Mouse (Mus musculus) naive thymus-derived CD4-positive, alpha-beta T cell, adult 2 months (primary cell): Measurements from ENCODE around the gene Inpp5a.
A peak's percentile ranks its signal among the peaks of the same experiment; 100 is the strongest.
"Not testable (repeated sequence)": the region's sequence is repeated elsewhere in the genome, so short reads cannot be mapped to it uniquely, and the experiment has no call there.

ENCODE experiments used
- DNase-seq: peaks from one replicate; pipeline ENCODE4 v3.0.0-alpha.2; 2011; ENCODE audit warnings: low read depth

Inpp5a gene

DNA sequence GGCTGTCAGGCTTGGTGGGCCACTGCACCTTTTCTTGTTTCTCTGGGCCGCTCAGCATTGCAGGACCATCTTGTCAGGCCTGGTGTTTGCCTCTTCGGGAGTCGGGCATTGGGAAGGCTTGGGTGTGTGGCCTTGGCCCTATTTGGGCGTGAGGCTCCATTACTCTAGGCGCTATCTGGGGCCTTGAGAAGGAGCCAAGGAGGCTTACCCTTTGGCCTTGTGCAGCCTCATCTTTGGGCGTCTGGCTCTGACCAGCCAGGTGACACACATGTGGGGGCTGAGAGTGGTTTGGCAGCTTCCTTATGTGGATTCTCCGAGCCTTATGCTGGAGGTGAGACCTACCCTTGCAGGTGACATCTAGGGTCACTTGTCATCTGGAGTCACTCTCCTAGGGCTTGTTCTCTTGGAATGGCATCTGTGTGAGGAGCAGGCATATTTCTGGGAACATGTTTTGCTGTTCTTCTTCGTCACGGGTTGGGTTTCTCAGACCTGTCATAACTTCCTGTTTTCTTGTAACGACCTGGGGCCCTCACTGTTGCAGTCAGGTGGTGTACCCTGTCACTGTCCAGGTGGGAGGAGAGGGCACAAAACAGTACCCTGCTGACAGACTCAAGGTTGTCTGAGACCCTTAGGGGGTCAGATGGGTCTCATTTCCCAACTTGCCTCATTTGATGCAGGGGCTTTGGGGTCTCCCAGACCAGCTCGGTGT is 11.2 kb downstream of the Inpp5a start:
- peak; percentile 71 for DNase-seq

DNA sequence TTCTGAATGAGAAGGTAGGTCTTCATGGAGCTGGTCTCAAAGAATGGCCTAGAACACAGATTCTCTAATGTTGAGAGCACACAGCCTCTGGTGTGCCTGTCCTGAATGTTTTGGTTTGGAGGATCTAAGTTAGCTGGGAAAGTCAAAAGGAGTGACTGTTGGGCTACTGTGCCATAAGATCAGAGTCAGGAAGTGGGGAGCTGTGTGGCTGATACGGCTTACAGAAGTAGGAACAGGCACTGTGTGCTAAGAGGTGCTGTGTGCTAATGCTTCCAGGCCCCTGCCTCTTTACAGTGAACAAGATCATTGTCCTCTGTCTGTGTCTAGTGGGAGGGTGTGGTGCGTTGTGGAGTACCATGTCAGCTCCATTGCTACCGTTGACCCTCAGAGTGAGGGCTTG is 12.0 kb downstream of the Inpp5a start:
- DNase-seq: peak; percentile 59

DNA sequence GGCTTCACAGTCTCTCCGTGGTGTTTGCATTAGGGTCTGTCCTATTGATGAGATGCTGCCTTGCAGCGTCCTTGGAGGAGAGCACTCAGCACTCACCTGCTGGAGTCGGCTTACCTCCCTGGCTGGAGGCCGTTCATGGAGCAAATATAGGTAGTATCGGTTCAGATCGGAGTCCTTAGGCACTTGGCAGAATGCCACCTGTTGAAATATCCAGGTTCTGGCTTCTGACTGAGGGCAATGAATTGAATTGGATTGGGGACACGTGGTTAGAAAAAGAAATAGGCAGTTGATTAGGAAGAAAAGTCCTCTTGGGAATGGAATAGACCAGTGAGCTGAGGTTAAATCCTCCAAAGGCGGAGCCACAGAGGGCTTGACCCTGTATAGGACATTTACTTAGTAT is 12.9 kb downstream of the Inpp5a start:
- DNase-seq: no peak

DNA sequence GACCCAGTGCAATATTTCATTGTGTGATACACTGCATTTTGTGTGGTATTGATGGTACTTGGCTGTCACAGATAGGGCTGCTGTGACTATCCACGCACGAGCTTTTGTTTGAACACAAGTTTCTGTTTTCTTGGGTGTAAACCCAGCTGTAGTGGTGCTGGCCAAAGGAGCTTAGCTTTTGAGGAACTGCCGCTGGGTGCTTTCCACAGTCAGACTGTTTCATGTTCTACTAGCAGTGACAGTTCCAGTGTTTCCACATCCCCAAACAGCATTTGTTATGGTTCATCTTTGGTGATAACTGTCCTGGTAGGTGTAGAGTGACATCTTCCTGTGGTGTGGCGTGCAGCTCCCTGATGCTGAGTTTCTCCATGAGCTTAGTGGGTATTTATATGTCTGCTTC is 13.8 kb downstream of the Inpp5a start:
- no peak for DNase-seq

DNA sequence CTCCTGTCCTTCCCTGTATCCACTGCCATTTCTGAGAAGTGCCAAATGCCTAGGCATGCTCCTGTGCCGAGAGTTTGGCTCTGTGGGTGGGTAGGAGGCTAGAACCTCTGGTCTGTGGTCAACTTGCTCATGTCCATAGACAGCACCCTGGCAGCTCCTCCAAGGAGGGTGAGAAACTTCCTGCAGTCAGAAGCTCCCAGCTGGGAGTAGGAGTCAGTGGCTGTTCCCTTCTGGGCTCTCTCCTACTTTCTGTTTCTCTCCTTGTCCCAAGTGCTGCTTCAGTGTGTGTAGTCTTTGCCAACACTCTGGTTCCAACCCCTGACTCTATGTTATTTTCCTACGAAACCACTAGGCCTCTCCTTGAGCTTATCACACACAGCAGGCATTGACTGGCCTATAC is 17.7 kb downstream of the Inpp5a start:
- DNase-seq: no peak

DNA sequence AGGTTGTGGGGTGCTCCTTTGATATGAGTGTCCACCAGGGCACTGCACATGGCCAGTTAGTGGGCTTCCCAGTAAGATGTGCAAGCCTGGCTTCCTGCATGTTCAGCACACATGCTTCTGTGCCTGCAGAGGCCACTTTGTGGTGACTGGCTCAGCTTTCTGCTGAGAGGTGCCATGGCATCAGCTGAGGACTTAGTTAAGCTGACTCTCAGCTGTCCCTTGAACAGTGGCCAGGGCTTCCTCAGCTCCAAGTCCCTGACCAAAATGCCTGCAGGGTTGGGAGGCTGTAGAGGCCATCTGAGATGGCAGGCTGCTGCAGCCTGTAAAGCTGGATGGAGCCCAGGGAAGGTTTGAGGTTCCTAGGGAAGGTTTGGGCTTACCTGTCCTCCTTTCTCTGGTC is 19.1 kb downstream of the Inpp5a start:
- no peak for DNase-seq

DNA sequence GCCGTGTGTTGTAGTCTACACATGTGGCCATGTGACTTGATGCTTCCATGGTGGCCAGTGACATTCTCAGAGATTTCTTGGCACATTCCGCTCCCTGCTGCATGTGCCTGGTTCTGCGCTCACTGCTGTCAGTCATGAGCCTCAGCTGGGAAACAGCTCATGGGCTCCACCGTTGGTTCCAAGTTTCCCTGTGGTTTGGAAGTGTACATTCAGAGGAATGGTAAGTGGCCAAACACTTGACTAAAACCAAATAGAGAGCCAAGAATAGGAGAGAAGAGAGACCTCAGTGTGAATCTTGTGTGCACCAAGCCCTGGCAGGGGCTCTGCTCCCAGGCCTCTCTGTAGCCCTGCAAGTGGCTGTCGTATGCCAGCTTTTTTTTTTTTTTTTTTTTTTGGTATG is 21.0 kb downstream of the Inpp5a start:
- DNase-seq: no peak

DNA sequence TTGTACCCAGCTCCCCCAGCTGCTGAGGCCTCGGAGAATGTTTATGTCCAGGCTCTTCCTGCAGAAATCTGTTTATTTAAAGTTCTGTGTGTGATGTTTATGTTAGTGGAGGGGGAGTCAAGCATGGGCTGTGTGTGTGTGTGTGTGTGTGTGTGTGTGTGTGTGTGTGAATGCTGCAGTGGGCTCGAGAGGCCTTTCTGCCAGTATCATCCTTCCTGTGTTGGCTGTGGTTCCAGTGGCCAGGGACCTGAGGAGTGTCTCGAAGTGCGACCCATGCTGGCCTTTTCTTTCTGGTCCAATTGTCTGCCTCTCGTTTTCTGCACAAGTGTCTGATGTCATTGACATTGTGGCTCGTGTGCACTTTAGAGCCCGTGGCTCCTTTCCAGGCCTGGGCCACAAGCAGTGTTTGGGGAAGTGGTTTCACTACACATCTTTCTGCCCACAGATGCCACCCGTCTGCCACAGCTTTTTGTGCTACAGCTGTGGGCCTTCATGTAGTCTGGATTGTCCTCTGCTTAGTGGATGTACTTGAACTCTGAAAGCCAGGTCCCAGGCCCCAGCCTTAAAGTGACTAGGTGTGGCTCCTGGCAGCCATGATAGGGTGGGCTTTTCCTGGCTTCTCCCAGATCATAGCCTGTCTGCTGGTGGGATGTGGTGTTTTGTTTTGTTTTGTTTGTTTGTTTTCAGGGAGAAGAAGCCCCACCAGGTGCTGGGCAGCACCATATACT is 23.5 kb downstream of the Inpp5a start:
- DNase-seq: peak; percentile 52

DNA sequence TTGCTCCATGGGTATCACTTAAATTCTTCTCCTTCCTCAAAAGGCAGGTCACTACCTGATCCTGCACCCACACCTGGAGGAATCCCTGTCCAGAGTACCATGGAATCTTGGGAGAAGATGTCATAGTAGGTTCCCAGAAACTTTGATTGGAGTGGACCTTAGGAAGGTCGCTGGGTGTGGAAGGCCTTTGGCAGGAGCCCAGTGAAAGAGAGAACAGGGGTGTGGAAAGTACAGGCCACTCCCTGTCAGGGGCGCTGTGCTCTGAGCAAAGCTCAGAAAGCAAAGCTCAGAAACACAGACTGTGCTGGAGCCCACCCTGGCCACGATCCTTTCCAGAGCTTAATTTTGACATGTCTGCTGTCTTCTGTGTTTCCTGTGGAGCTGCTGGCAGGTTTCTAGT is 24.5 kb downstream of the Inpp5a start:
- DNase-seq: no peak

DNA sequence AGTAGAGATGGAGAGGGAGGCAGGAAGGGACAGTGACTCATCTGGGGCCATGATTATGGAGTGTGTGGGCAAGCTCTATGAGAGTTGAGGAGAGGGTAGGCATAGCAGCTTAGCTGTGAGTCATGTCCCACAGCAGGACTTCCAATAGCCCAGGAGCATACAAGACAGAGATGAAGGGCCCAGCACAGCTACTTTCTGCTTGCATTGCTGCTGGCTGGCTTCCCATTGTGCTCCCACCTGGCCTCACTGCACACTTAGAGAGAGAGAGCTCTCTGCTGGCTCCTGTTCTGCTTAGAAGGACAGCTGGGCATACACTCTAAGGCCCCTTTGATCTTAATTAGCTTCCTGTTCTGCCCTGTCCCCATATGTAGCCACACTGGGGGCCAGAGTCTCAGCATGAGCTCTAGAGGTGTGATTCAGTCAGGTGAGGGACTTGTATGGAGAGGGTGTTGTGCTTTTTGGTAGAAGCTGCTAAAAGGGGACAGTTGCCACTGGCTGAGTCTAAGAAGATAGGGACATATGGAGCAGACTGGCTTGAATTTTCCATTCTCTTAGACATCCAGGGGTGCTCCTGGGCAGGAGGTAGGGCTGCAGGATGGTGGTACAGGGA is 26.8 kb downstream of the Inpp5a start:
- DNase-seq: no peak

DNA sequence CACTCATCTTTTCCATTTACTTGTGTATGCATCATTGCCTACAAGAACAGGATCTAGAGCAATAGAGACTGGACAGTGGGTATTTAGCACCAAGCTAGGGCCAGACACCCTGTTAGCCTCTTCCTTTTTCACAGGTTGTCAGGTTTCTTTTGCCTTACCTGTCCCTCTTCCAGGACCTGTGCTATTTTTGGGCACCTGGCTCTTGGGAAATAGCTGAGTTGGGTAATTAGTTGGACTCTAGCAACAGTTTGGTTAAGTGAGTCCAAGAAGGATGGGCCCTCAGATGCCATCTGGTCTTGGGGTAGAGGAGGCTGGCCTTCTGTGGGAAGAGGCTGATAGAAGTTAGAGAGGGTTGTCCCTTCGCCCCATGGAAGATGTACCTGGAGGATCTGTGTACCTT is 29.5 kb downstream of the Inpp5a start:
- no peak for DNase-seq

DNA sequence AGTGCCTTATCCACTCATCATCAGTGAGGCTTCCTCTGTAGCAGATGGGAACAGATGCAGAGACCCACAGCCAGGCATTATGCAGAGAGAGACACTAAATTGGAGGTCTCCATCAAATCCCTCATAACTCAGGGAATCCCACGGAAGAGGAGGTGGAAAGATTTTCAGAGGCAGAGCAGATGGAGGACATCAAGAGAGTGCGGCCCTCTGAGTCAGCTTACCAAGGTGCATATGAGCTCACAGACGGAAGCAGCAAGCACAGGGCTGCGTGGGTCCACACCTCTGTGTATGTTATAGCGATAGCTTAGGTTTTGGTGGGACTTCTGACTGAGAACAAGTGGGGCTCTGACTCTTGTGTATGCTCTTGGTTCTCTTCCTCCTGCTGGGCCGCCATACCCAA is 33.9 kb downstream of the Inpp5a start:
- no peak for DNase-seq

DNA sequence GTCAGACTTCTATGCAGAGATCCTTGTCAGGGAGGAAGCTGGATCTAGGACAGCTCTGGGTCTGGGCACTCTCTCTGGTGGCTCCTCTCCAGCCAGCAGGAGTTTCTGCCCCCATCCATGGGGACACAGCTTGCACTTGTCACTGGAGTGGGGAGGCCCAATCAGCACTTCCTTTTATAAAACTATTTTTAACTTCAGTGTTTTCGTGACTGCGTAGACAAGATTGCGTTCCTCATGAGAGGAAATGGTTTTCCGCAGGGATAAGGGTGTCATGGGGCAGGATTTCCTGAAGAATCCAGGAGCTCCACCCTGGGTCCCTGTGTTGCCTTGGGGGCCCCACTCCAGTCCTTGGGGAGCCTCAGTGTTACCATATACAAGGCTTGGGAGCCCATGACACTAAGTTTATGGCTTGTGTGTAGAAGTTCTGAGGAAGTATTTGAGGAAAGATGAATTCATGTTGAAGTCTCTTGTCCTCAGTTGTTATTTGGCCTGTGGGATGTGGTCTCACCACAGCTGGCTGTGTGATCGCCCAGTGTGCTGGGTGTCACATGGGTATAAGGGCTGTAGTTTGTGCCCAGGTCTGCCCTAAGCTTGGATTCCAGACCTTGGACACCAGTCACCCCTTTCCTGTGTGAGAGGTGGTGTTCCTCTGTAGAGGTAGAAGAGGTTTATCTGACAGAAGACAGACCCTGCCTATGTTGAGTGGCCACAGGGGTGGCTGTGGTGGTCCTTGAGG is 45.4 kb downstream of the Inpp5a start:
- DNase-seq: no peak

DNA sequence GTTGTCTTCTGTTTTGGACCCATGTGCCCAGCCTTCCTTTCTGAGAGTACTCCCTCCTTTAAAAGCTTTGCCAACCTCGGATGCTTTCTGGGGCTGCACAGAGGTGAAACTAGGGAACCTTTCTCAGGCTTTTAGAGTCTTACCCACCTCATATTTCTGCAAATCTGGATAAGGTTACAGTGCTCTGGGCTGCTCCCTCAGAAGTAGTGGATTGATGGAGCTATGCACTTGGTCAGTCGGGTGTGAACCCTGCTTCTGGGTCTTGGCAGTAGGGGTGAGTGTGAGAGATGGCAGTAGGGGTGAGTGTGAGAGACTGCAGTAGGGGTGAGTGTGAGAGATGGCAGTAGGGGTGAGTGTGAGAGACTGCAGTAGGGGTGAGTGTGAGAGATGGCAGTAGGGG is 46.0 kb downstream of the Inpp5a start:
- not testable (repeated sequence) for DNase-seq

DNA sequence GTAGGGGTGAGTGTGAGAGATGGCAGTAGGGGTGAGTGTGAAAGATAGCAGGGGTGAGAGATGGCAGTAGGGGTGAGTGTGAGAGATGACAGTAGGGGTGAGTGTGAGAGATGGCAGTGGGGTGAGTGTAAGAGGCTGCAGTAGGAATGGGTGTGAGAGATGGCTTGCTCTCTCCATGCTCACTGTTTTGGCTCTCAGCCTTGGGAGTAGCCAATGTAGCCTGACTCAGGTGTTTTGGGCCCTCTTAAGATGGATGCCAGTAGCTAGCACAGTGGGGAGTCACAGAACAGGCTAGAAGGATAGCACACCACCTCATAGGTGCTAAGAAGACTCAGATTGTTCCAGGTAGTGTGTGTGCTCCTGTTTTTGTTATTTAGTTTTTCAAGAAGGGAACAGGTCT is 46.8 kb downstream of the Inpp5a start:
- DNase-seq: no peak

DNA sequence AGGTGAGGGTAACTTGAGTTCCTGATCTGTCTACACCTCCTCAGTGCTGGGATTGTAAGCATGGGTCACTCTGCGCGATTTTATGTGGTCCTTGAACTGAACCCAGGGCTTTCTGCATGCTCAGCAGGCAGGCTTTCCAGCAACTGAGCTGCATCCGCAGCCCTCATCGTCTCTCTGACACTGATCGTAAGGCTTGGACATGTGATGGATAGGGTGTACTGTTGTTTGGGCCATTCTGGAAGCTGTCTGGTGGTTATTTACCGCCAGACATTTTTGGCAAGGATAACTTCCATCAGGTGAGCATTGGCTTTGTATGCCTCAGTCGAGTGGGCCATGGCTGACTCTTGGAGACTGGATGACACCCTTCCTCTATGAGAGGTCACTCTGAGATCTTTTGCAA is 48.0 kb downstream of the Inpp5a start:
- DNase-seq: no peak

DNA sequence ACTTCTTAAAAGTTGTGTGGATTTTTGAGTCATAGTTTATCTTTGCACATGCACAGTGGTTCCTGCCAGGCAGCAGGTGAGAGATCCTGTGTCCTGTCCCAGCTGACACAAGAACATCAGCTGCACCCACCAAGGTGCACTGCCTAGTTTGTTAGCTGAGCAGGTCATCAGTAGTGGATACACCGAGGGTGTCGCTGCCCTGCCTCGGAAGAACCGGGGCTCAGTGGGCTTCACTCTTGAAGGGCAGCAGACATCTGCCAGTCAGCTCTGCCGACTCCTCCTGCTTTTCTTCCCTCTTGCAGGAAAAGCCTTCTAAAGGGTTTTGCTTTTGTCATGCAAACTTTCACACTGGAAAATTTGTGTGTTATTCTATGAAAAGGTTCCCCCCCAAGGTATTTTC is 48.6 kb downstream of the Inpp5a start:
- no peak for DNase-seq

DNA sequence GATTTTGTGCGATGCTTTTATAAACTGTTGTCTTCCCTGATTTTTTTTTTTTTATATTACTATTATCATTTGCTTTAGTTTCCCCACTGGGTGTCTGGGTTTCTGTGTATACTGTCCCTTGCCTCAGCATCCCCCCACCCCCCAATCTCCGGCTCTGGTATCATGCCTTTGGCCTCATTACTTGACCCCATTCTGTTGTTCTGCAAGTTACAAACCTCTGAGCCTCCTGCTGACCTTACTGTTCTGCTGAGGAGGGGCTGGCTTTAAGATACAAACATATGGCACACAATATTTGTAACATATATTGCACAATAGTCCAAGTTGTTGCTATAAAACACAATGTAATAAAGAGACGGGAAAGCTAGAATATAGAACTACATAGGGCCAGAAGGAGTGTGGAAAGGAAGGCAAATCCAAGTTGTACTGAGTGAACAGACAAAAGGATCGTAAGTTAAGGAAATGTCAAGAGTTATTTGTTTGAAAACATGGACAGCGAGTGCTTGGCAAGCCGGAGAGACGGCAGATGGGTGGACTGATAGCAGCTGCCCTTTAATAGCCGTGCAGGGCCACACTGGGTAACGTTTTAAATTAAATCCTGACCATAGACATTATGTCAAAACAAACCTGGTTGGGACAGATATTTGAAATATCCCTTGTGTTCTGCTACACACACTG is 49.2 kb downstream of the Inpp5a start:
- DNase-seq: no peak

DNA sequence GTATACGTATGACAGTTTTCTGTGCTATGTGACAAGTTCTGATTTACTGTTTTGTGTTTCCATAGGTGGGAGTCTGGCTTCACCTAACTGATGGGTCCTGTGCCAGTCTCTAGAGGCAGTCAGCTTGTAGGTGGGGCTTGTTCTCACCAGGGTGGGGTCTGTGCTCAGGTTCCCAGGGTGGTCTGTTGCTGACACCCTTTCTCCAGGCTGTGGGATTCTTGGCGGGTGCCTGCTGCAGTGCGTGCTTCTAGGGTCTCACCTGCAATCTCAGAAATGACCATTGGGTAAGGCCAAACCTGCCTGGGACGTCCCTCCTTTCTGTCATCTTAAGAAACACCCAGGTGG is 49.7 kb downstream of the Inpp5a start:
- DNase-seq: no peak

DNA sequence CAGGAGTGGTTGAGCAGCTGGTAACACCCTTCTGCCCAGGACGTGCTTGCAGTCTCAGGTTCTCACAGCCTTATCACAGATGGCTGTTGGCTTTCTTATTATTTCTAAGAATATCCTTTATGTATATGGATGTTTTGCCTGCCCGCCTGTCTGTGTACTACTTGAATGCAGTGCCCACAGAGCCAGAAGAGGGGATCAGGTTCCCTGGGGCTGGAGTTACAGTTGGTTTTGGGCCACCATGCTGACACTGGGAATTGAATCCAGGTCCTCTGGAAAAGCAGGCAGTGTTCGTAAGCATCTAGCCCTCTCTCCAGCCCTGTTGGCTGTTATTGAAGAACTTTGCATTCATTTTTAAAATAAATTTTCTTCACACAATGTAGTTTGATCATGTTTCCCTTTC is 50.1 kb downstream of the Inpp5a start:
- DNase-seq: no peak

DNA sequence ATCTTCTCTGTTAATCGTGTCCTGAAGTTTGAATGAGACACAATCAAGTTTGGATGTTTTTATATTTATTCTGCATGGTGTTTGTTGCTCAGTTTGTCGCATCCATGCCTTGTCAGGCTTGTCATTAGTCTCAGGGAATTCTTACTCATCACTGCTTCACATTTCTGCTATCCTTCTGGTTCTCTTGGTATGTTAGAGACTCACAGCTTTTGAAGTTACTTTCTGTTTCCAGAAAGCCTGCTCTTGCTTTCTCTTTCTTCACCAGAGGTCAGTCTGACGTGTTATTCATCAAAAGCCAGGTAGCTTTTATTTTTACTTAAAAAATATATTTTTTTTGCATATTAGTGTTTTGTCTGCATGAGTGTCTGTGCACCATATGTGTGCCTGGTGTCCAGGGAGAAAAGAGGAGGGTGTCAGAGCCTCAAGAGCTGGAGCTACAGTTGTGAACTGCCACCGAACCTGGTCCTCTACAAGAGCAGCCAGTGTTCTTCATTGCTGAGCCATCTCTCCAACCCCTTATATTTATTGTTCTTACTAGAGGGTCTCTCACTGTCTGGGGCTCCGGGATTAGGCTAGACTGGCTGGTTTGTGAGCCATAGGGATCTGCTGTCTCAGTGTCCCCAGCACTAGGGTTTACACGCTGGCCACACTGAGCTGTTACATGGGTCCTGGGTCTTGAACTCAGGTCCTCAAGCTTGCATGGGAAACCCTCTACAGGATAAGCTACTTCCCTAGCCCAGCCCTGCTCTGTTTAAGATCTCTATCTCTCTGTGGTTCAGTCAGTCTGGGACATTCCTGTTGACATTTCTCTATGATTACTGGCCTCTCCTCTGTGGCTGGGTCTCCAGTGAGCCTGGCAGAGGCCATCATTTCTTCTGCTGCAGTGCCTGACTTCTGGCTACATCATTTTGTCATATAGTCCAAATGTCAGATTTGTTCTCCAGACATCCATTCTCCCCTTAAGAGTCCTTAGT is 51.3 kb downstream of the Inpp5a start:
- DNase-seq: peak; percentile 18
